Mouse (Mus musculus) bone marrow, adult 2 months (tissue): ENCODE results near the gene Tbx19.

Experiments used
- CTCF ChIP-seq: fragments of 200-500 bp; IDR thresholded peaks from 2 replicates; pipeline ENCODE4 v1.5.1; 2011; ENCODE audit warnings: low read length, control low read depth; ENCODE audit not compliant: control insufficient read depth, insufficient read depth
- POLR2A ChIP-seq: fragments of 200-500 bp; IDR thresholded peaks from 2 replicates; pipeline ENCODE4 v1.6.1; 2011; ENCODE audit warnings: low read depth, mild to moderate bottlenecking, control low read depth, low read length, borderline replicate concordance; ENCODE audit not compliant: control insufficient read depth

DNA sequence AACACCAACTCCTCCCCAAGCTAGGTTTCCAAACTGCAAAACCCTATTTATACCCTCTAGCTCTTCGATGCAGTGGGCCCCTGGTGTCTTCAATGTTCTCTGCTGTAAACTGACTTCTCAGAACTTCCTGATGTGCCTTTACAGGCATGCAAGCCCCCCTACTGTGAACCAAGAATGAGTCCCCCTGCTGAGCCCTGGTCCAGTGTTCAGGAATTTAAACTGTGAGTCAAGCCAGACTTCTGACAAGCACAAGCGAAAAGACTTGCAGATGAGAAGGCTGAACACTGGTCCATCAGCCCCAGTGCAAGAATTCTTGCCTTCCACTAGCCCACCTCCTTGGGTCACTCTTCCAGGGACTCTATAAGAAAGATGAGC lies 54.6 kb downstream of the Tbx19 start:
- TF ChIP-seq POLR2A (no peak), CTCF (no peak)
